Mouse (Mus musculus): ENCODE data around the gene Armc6.

The Armc6 gene

GRCm38 (mm10) chr8:70234080-70234780 lies at the start of gene Armc6, which contains the start of gene Sugp2:
Armc6 (minus strand) TSS chr8:70234466.
Sugp2 (plus strand) TSS chr8:70234226.
- DNase-seq, result peak; percentile 96

GRCm38 (mm10) chr8:70283136-70284077 lies 49.1 kb upstream of the Armc6 start:
- no peak for DNase-seq

- peak; percentile 96 for DNase-seq
Measured at GRCm38 (mm10) chr8:70282603-70283135, 48.4 kb upstream of the Armc6 start, which contains the start of gene Homer3. Homer3 (plus strand) TSS chr8:70282827.

GRCm38 (mm10) chr8:70281001-70281400 lies 46.7 kb upstream of the Armc6 start:
- no peak for DNase-seq

- no peak for DNase-seq
Measured at GRCm38 (mm10) chr8:70279266-70279665, 45.0 kb upstream of the Armc6 start.

- DNase-seq, result no peak
Measured at GRCm38 (mm10) chr8:70278175-70278574, 43.9 kb upstream of the Armc6 start.

- no peak for DNase-seq
Measured at GRCm38 (mm10) chr8:70276476-70276875, 42.2 kb upstream of the Armc6 start.

GRCm38 (mm10) chr8:70274350-70274749 lies 40.1 kb upstream of the Armc6 start:
- no peak for DNase-seq

GRCm38 (mm10) chr8:70272949-70273348 lies 38.7 kb upstream of the Armc6 start:
- no peak for DNase-seq

- DNase-seq, result peak; percentile 73
Measured at GRCm38 (mm10) chr8:70268799-70269565, 34.7 kb upstream of the Armc6 start.

GRCm38 (mm10) chr8:70268311-70268710 lies 34.0 kb upstream of the Armc6 start:
- DNase-seq, result no peak

GRCm38 (mm10) chr8:70267674-70268073 lies 33.4 kb upstream of the Armc6 start:
- DNase-seq, result no peak

GRCm38 (mm10) chr8:70259043-70259442 lies 24.8 kb upstream of the Armc6 start:
- DNase-seq, result no peak

GRCm38 (mm10) chr8:70258600-70258999 lies 24.3 kb upstream of the Armc6 start:
- no peak for DNase-seq

- no peak for DNase-seq
Measured at GRCm38 (mm10) chr8:70257456-70257855, 23.2 kb upstream of the Armc6 start.

- DNase-seq, result no peak
Measured at GRCm38 (mm10) chr8:70254628-70255027, 20.4 kb upstream of the Armc6 start.

GRCm38 (mm10) chr8:70247841-70248240 lies 13.6 kb upstream of the Armc6 start:
- no peak for DNase-seq

- no peak for DNase-seq
Measured at GRCm38 (mm10) chr8:70246622-70247021, 12.4 kb upstream of the Armc6 start.

- DNase-seq, result peak; percentile 51
Measured at GRCm38 (mm10) chr8:70240642-70241041, 6.4 kb upstream of the Armc6 start.

- DNase-seq, result no peak
Measured at GRCm38 (mm10) chr8:70237842-70238241, 3.6 kb upstream of the Armc6 start.

- no peak for DNase-seq
Measured at GRCm38 (mm10) chr8:70234781-70235128, 489 bp upstream of the Armc6 start.

GRCm38 (mm10) chr8:70233606-70234005 lies 660 bp downstream of the Armc6 start:
- DNase-seq, result no peak

- DNase-seq, result no peak
Measured at GRCm38 (mm10) chr8:70230837-70231236, 3.4 kb downstream of the Armc6 start.
